Comparison of ENCODE assay signal across 15 mouse cellular contexts in genomic region chr1:170732596-170732890, GRCm38 (mm10).
"Had no signal": no experiment of that assay in that cellular context is flagged by ENCODE, and none has a peak within 500 bp of the region (broad histone marks: within the 10 kb centered on the region; RNA-seq: fewer than 3 reads in every experiment).

No protein-coding gene starts in this region.

- H3K4me2 ChIP-seq: liver, embryonic 13.5 days; lung, embryonic 15.5 days; midbrain, embryonic 12.5 days; stomach, embryonic 15.5 days had no signal

- ATAC-seq: inflammation-experienced regulatory T-cells, adult 6 months; liver, postnatal 0 days; midbrain, embryonic 16.5 days had no signal

- H3K27me3 ChIP-seq: liver, embryonic 13.5 days; lung, embryonic 15.5 days; midbrain, embryonic 12.5 days; stomach, embryonic 15.5 days had no signal

- H3K27ac ChIP-seq: kidney, postnatal 0 days; liver, embryonic 13.5 days; lung, embryonic 15.5 days; macrophage; midbrain, embryonic 12.5 days; stomach, embryonic 15.5 days had no signal

- H3K4me3 ChIP-seq: liver, embryonic 13.5 days; lung, embryonic 15.5 days; midbrain, embryonic 12.5 days; stomach, embryonic 15.5 days had no signal

- H3K9ac ChIP-seq: liver, embryonic 13.5 days; liver, postnatal 0 days; lung, embryonic 15.5 days; midbrain, embryonic 12.5 days; stomach, embryonic 15.5 days had no signal

- H3K36me3 ChIP-seq: lung, embryonic 15.5 days; midbrain, embryonic 12.5 days; stomach, embryonic 15.5 days had no signal

- H3K4me1 ChIP-seq: liver, embryonic 13.5 days; lung, embryonic 15.5 days; midbrain, embryonic 12.5 days; stomach, embryonic 15.5 days had no signal

- H3K9me3 ChIP-seq: liver, embryonic 13.5 days; lung, embryonic 15.5 days; midbrain, embryonic 12.5 days; stomach, embryonic 15.5 days had no signal

- DNase-seq: kidney, adult 11 months; kidney, adult 9 months; kidney, postnatal 36 days; liver; liver, embryonic 13.5 days; liver, postnatal 0 days; lung, postnatal 14 days; thymus, postnatal 36 days had no signal
